ENCODE assay signal across 15 mouse cellular contexts in genomic region chr6:38922517-38922916, GRCm38 (mm10). TPM values are rescaled to one million over a fixed set of nuclear protein-coding genes. Genes with fewer than 3 reads are reported as not detected.
A peak's percentile ranks its signal among the peaks of the same experiment; 100 is the strongest.
DNase-seq lines count a peak whose midpoint lies in the region; ATAC-seq and TF ChIP-seq lines count a peak whose summit lies in the region.
"Had no signal": no experiment of that assay in that cellular context is flagged by ENCODE, and none has a peak within 500 bp of the region (broad histone marks: within the 10 kb centered on the region; RNA-seq: fewer than 3 reads in every experiment).

No protein-coding gene starts in this region.

- no peaks in the 10 kb centered on the region; the same call in 1 of the 2 replicates for H3K79me2 ChIP-seq in MEL (ENCODE audit: control insufficient read depth, insufficient read depth, low read length, poor library complexity)

- H3K9ac ChIP-seq in forebrain, embryonic 16.5 days (replicated peaks; ENCODE audit: low read depth, low read length) = no peak overlapping the region
- no peak overlapping the region for H3K9ac ChIP-seq in forebrain, embryonic 13.5 days
- 0 out of 2 replicates have a peak overlapping the region, but pooled peaks have one; percentile 6 for H3K9ac ChIP-seq in kidney, postnatal 0 days (ENCODE audit: low read depth, low read length)
- H3K9ac ChIP-seq in MEL (ENCODE audit: control insufficient read depth, low read depth, low read length, poor library complexity, severe bottlenecking) = no peak overlapping the region
- H3K9ac ChIP-seq in liver, embryonic 13.5 days = peak overlapping the region; percentile 78
- H3K9ac ChIP-seq: embryonic facial prominence, embryonic 15.5 days; lung, embryonic 15.5 days; neural tube, embryonic 15.5 days had no signal

- no peak overlapping the region for H3K4me2 ChIP-seq in forebrain, embryonic 16.5 days (ENCODE audit: low read length)
- H3K4me2 ChIP-seq in forebrain, embryonic 13.5 days = no peak overlapping the region
- no peak overlapping the region for H3K4me2 ChIP-seq in kidney, postnatal 0 days (ENCODE audit: low read length)
- H3K4me2 ChIP-seq in liver, embryonic 13.5 days = peak overlapping the region; percentile 63; the same call in 1 of the 2 replicates
- H3K4me2 ChIP-seq: embryonic facial prominence, embryonic 15.5 days; lung, embryonic 15.5 days; neural tube, embryonic 15.5 days had no signal

- DNase-seq in kidney, postnatal 0 days (ENCODE audit: low spot score) = no peak
- DNase-seq in kidney, postnatal 14 days = no peak
- no peak for DNase-seq in MEL (ENCODE audit: low read depth, low spot score)
- no peak for DNase-seq in liver, embryonic 13.5 days
- no peak for DNase-seq in urinary bladder, adult 2 months (ENCODE audit: low spot score)
- DNase-seq: cerebellum, adult 2 months; gastrocnemius, postnatal 10 days; kidney, adult 18-20 months; kidney, postnatal 36 days; spleen, adult 18-20 months had no signal

- no peak for TF ChIP-seq POLR2A in MEL (IDR thresholded peaks at IDR 0.05; ENCODE audit: control insufficient read depth in 1 of 2, insufficient read depth in 1 of 2, low read depth in 1 of 2, low read length in 2 of 2, poor library complexity in 1 of 2)

- peaks cover 7% of the 10 kb centered on the region for H3K4me1 ChIP-seq in forebrain, embryonic 16.5 days (replicated peaks; ENCODE audit: control insufficient read depth, insufficient read depth, low read length)
- H3K4me1 ChIP-seq in forebrain, embryonic 13.5 days = peaks cover 7% of the 10 kb centered on the region
- peaks cover 16% of the 10 kb centered on the region; the same call in 1 of the 2 replicates for H3K4me1 ChIP-seq in kidney, postnatal 0 days (replicated peaks; ENCODE audit: insufficient read depth, low read length)
- H3K4me1 ChIP-seq in MEL (ENCODE audit: control insufficient read depth in 1 of 2, insufficient read depth in 2 of 2, low read length in 2 of 2) = peaks cover 28 to 62% of the 10 kb centered on the region in 2 experiments
- peaks cover 97% of the 10 kb centered on the region for H3K4me1 ChIP-seq in liver, embryonic 13.5 days (replicated peaks)
- H3K4me1 ChIP-seq: embryonic facial prominence, embryonic 15.5 days had no signal

- H3K27me3 ChIP-seq in forebrain, embryonic 16.5 days (replicated peaks; ENCODE audit: control insufficient read depth, insufficient read depth, low read length) = no peaks in the 10 kb centered on the region
- no peaks in the 10 kb centered on the region for H3K27me3 ChIP-seq in forebrain, embryonic 13.5 days
- H3K27me3 ChIP-seq in kidney, postnatal 0 days (ENCODE audit: insufficient read depth, low read length) = no peaks in the 10 kb centered on the region
- H3K27me3 ChIP-seq in MEL (ENCODE audit: control insufficient read depth in 1 of 2, insufficient read depth in 2 of 2, low read length in 2 of 2) = no peaks in the 10 kb centered on the region
- 0 out of 2 replicates have a peak, but pooled peaks cover 3% of the 10 kb centered on the region for H3K27me3 ChIP-seq in liver, embryonic 13.5 days
- H3K27me3 ChIP-seq: embryonic facial prominence, embryonic 15.5 days; lung, embryonic 15.5 days; neural tube, embryonic 15.5 days had no signal

- no peak overlapping the region for H3K4me3 ChIP-seq in forebrain, embryonic 16.5 days (replicated peaks; ENCODE audit: low read length)
- H3K4me3 ChIP-seq in forebrain, embryonic 13.5 days = no peak overlapping the region
- no peak overlapping the region for H3K4me3 ChIP-seq in kidney, postnatal 0 days (replicated peaks; ENCODE audit: low read depth, low read length)
- H3K4me3 ChIP-seq in MEL (ENCODE audit: control insufficient read depth in 1 of 2, insufficient read depth in 1 of 2, low read depth in 2 of 2, low read length in 2 of 2) = no peak overlapping the region
- H3K4me3 ChIP-seq in liver, embryonic 13.5 days (replicated peaks) = no peak overlapping the region
- H3K4me3 ChIP-seq: embryonic facial prominence, embryonic 15.5 days; lung, embryonic 15.5 days; neural tube, embryonic 15.5 days had no signal

- ATAC-seq in forebrain, embryonic 16.5 days = 0 out of 2 replicates have a peak, but pooled peaks have one; percentile 33
- ATAC-seq in forebrain, embryonic 13.5 days = no peak
- ATAC-seq in kidney, postnatal 0 days (replicated peaks; ENCODE audit: low FRiP score, low read depth) = no peak
- no peak for ATAC-seq in liver, embryonic 13.5 days (ENCODE audit: low read depth)

- TF ChIP-seq RAD21 in MEL (IDR thresholded peaks at IDR 0.05; ENCODE audit: low read depth, low read length) = no peak

- H3K27ac ChIP-seq in forebrain, embryonic 16.5 days (ENCODE audit: low read length) = no peak overlapping the region
- no peak overlapping the region for H3K27ac ChIP-seq in forebrain, embryonic 13.5 days
- H3K27ac ChIP-seq in kidney, postnatal 0 days = no peak overlapping the region
- peak overlapping the region; percentile 96 for H3K27ac ChIP-seq in MEL (ENCODE audit: control insufficient read depth, low read depth, low read length)
- peak overlapping the region; percentile 100 for H3K27ac ChIP-seq in liver, embryonic 13.5 days
- H3K27ac ChIP-seq: embryonic facial prominence, embryonic 15.5 days; neural tube, embryonic 15.5 days had no signal

- no peaks in the 10 kb centered on the region for H3K9me3 ChIP-seq in forebrain, embryonic 16.5 days (ENCODE audit: control insufficient read depth, low read length)
- no peaks in the 10 kb centered on the region for H3K9me3 ChIP-seq in forebrain, embryonic 13.5 days (replicated peaks)
- H3K9me3 ChIP-seq in kidney, postnatal 0 days (replicated peaks; ENCODE audit: low read length) = no peaks in the 10 kb centered on the region
- no peaks in the 10 kb centered on the region for H3K9me3 ChIP-seq in MEL (replicated peaks; ENCODE audit: insufficient read depth, low read length)
- no peaks in the 10 kb centered on the region for H3K9me3 ChIP-seq in liver, embryonic 13.5 days (replicated peaks)
- H3K9me3 ChIP-seq: embryonic facial prominence, embryonic 15.5 days; lung, embryonic 15.5 days; neural tube, embryonic 15.5 days had no signal

- no peak for TF ChIP-seq EP300 in MEL (IDR thresholded peaks at IDR 0.05; ENCODE audit: low read depth in 1 of 2, low read length in 2 of 2)

- H3K36me3 ChIP-seq in forebrain, embryonic 16.5 days (ENCODE audit: control insufficient read depth, insufficient read depth) = no peaks in the 10 kb centered on the region
- no peaks in the 10 kb centered on the region for H3K36me3 ChIP-seq in forebrain, embryonic 13.5 days (ENCODE audit: poor library complexity, severe bottlenecking)
- H3K36me3 ChIP-seq in kidney, postnatal 0 days (ENCODE audit: insufficient read depth, low read length) = no peaks in the 10 kb centered on the region
- peaks cover 0 to 51% of the 10 kb centered on the region in 2 experiments; a peak in 2 of 4 replicates for H3K36me3 ChIP-seq in MEL (ENCODE audit: control insufficient read depth in 1 of 2, insufficient read depth in 2 of 2, low read length in 2 of 2)
- H3K36me3 ChIP-seq in liver, embryonic 13.5 days = no peaks in the 10 kb centered on the region
- H3K36me3 ChIP-seq: embryonic facial prominence, embryonic 15.5 days; lung, embryonic 15.5 days; neural tube, embryonic 15.5 days had no signal

- 12% methylated on average over 2 of the region's 2 CpGs for WGBS in forebrain, embryonic 16.5 days
- WGBS in forebrain, embryonic 13.5 days = 36% methylated on average over 2 of the region's 2 CpGs
- WGBS in kidney, postnatal 0 days = 74% methylated on average over 2 of the region's 2 CpGs
- 50% methylated on average over 2 of the region's 2 CpGs for WGBS in liver, embryonic 13.5 days (ENCODE audit: insufficient replicate concordance)

- TF ChIP-seq CTCF in kidney, postnatal 0 days (IDR thresholded peaks at IDR 0.05; ENCODE audit: low read depth) = no peak
- TF ChIP-seq CTCF in MEL (IDR thresholded peaks at IDR 0.05 in 2 of 3, conservative IDR thresholded peaks at IDR 0.05 in 1 of 3; ENCODE audit: control insufficient read depth in 1 of 3, insufficient read depth in 1 of 3, low read depth in 2 of 3, low read length in 3 of 3, poor library complexity in 1 of 3, severe bottlenecking in 1 of 3) = no peak

TF ChIP-seq in MEL, 35 proteins besides CTCF, POLR2A, EP300 and RAD21 (continues in another document):
- TF ChIP-seq MYB (IDR thresholded peaks at IDR 0.05; ENCODE audit: low read depth, low read length) (no peak), UBTF (IDR thresholded peaks at IDR 0.05; ENCODE audit: borderline replicate concordance, insufficient read depth, low read depth, low read length) (no peak), JUND (IDR thresholded peaks at IDR 0.05; ENCODE audit: low read depth, low read length) (no peak), BHLHE40 (IDR thresholded peaks at IDR 0.05; ENCODE audit: borderline replicate concordance, low read depth, low read length) (no peak), MEF2A (IDR thresholded peaks at IDR 0.05; ENCODE audit: extremely low read depth, insufficient replicate concordance, low read depth, low read length, poor library complexity, severe bottlenecking) (no peak), ZC3H11A (IDR thresholded peaks at IDR 0.05; ENCODE audit: low read depth, low read length) (no peak), MAZ (IDR thresholded peaks at IDR 0.05; ENCODE audit: low read depth, low read length) (no peak), TAL1 (IDR thresholded peaks at IDR 0.05; ENCODE audit: low read length) (no peak), CHD2 (IDR thresholded peaks at IDR 0.05; ENCODE audit: low read length) (no peak), USF1 (IDR thresholded peaks at IDR 0.05; ENCODE audit: low read depth, low read length) (no peak)

RNA-seq across cellular contexts. Expression of gene Hipk2, which starts 46.6 kb away (rescaled TPM):
- 26.9 and 29.2 TPM in 2 replicates for polyA plus RNA-seq in forebrain, embryonic 16.5 days (2015; fragmentation: Nextera tagmentation; extraction: Ambion mirVana)
- 33.7 and 35.0 TPM in 2 replicates for polyA plus RNA-seq in forebrain, embryonic 13.5 days (2015; fragmentation: Nextera tagmentation; extraction: Ambion mirVana)
- 20.4 and 23.1 TPM in 2 replicates for polyA plus RNA-seq in kidney, postnatal 0 days (2015; fragmentation: Nextera tagmentation; extraction: Ambion mirVana)
- 3.9 and 4.3 TPM in 2 replicates for total RNA-seq in MEL (2012; rRNA removed)
- polyA plus RNA-seq in MEL (2012; ENCODE audit: insufficient read depth in 1 of 2, insufficient read length in 2 of 2, low read depth in 1 of 2, low replicate concordance in 2 of 2, missing spikeins in 1 of 2) = 10 to 100 TPM; 14.1 to 85.1 TPM
- polyA plus RNA-seq in liver, embryonic 13.5 days (2015; fragmentation: Nextera tagmentation; extraction: Ambion mirVana) = 20.1 and 20.4 TPM in 2 replicates
- polyA plus RNA-seq in urinary bladder, adult 2 months (2012; rRNA removed) = 4.5 and 8.6 TPM in 2 replicates

RNA-seq across cellular contexts. Expression of gene Tbxas1, which starts 47.3 kb away (rescaled TPM):
- 1.1 and 1.4 TPM in 2 replicates for polyA plus RNA-seq in forebrain, embryonic 16.5 days (2015; fragmentation: Nextera tagmentation; extraction: Ambion mirVana)
- 0.76 and 1.1 TPM in 2 replicates for polyA plus RNA-seq in forebrain, embryonic 13.5 days (2015; fragmentation: Nextera tagmentation; extraction: Ambion mirVana)
- 9.7 and 10.5 TPM in 2 replicates for polyA plus RNA-seq in kidney, postnatal 0 days (2015; fragmentation: Nextera tagmentation; extraction: Ambion mirVana)
- 0.54 and 0.65 TPM in 2 replicates for total RNA-seq in MEL (2012; rRNA removed)
- 1 to 10 TPM in 1 of 2 experiments, not detected in 1; 2.7 TPM for polyA plus RNA-seq in MEL (2012; ENCODE audit: insufficient read depth in 1 of 2, insufficient read length in 2 of 2, low read depth in 1 of 2, low replicate concordance in 2 of 2, missing spikeins in 1 of 2)
- polyA plus RNA-seq in liver, embryonic 13.5 days (2015; fragmentation: Nextera tagmentation; extraction: Ambion mirVana) = 11.4 and 12.2 TPM in 2 replicates
- 5.1 and 5.2 TPM in 2 replicates for polyA plus RNA-seq in urinary bladder, adult 2 months (2012; rRNA removed)

Comparison
In these comparisons a context has a peak if more than half of its experiments do, and no peak if none do; other contexts are left out.
1. H3K27ac ChIP-seq: peak in MEL (single experiment) and liver, embryonic 13.5 days (single experiment); none in forebrain, embryonic 16.5 days (single experiment), forebrain, embryonic 13.5 days (single experiment) and kidney, postnatal 0 days (single experiment).
2. H3K9ac ChIP-seq: peak in kidney, postnatal 0 days (single experiment) and liver, embryonic 13.5 days (single experiment); none in forebrain, embryonic 16.5 days (single experiment), forebrain, embryonic 13.5 days (single experiment) and MEL (single experiment).